Mouse (Mus musculus) thymus, adult 2 months (tissue): Measurements from ENCODE around the gene Afp. TPM values are rescaled to one million over a fixed set of nuclear protein-coding genes. Genes with fewer than 3 reads are reported as not detected.

Experiments
- DNase-seq: peaks from one replicate; pipeline ENCODE4 v3.0.0; 2021
- H3K27ac ChIP-seq: fragments of 200-500 bp; 2 replicates; pipeline ENCODE4 v1.5.1; 2012; ENCODE audit warnings: low read length, control low read depth; ENCODE audit not compliant: control insufficient read depth, insufficient read depth
- H3K27me3 ChIP-seq: fragments of 200-500 bp; 2 replicates; pipeline ENCODE4 v1.6.1; 2012; ENCODE audit warnings: mild to moderate bottlenecking, low read length, moderate library complexity, mixed read lengths; ENCODE audit not compliant: control insufficient read depth, insufficient read depth
- H3K36me3 ChIP-seq: fragments of 200-500 bp; 2 replicates; pipeline ENCODE4 v1.6.1; 2012; ENCODE audit warnings: mild to moderate bottlenecking, low read length, moderate library complexity; ENCODE audit not compliant: control insufficient read depth, insufficient read depth
- H3K4me1 ChIP-seq: fragments of 200-500 bp; replicated peaks from 2 replicates; pipeline ENCODE4 v1.6.1; 2012; ENCODE audit warnings: low read length; ENCODE audit not compliant: control insufficient read depth, insufficient read depth
- H3K4me3 ChIP-seq: fragments of 200-500 bp; 2 replicates; pipeline ENCODE4 v1.5.1; 2012; ENCODE audit warnings: mild to moderate bottlenecking, low read length, control low read depth, moderate library complexity; ENCODE audit not compliant: control insufficient read depth, insufficient read depth
- CTCF ChIP-seq: fragments of 200-500 bp; IDR thresholded peaks from 2 replicates; pipeline ENCODE4 v1.5.1; 2012; ENCODE audit warnings: mild to moderate bottlenecking, control low read depth, low read length, moderate library complexity, borderline replicate concordance; ENCODE audit not compliant: control insufficient read depth, poor library complexity, insufficient read depth; ENCODE audit errors: extremely low read depth
- POLR2A ChIP-seq: fragments of 200-500 bp; IDR thresholded peaks from 2 replicates; pipeline ENCODE4 v1.6.1; 2012; ENCODE audit warnings: mild to moderate bottlenecking, low read length, control low read depth, moderate library complexity; ENCODE audit not compliant: control insufficient read depth, poor library complexity, insufficient read depth; ENCODE audit errors: extremely low read depth
- WGBS: fragments of 180-500 bp; shearing (Covaris S2); methylation state at CpG from one replicate; pipeline ENCODE4 v1.1.7; 2018; 5-methylcytosine and 5-hydroxymethylcytosine counted together
- polyA plus RNA-seq: library from polyadenylated mRNA; depleted of rRNA; stranded (reverse); fragments of >200 nt; gene quantifications from 2 replicates; pipeline ENCODE4 v1.2.3, GENCODE M21; 2012; rRNA removed

Gene Afp
- polyA plus RNA-seq = 1.0 and 1.3 TPM in 2 replicates

DNA sequence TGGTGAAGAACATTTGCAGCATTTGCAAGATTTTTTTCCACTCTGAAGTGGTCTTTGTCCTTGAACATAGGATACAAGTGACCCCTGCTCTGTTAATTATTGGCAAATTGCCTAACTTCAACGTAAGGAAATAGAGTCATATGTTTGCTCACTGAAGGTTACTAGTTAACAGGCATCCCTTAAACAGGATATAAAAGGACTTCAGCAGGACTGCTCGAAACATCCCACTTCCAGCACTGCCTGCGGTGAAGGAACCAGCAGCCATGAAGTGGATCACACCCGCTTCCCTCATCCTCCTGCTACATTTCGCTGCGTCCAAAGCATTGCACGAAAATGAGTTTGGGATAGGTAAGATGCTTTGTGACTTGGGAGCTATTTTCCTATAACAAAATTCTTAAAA, at the start of gene Afp:
TSS of gene Afp (plus strand) at position 220 of the 400 bp plus-strand sequence.
- no peak for TF ChIP-seq CTCF
- TF ChIP-seq POLR2A = no peak
- H3K27me3 ChIP-seq = no peaks in the 10 kb centered on the region
- H3K36me3 ChIP-seq = no peaks in the 10 kb centered on the region
- WGBS = 97% methylated on average over 7 of the region's 7 CpGs
- no peak within 1 kb of the TSS for H3K4me3 ChIP-seq
- no peak within 1 kb of the TSS for H3K27ac ChIP-seq
- DNase-seq = no peak
- no peaks in the 10 kb centered on the region for H3K4me1 ChIP-seq

DNA sequence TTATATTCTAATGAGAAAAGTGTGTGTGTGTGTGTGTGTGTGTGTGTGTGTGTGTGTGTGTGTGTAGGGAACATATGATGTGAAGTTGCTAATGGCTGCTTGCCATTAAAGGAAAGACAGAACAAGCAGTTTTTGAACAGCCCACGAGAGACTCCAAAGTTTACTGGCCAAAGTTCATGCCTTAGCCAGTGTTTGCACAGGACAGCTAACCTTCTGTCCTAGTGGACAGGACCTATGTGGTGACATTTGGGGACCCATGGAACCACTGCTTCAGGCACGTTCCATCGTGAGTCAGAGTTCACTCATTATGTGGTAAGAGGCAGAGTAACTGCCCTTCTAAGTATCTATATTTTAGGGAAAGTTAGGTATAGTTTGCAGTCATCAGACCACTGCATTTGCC, 43.0 kb upstream of the Afp start:
- TF ChIP-seq POLR2A = no peak
- no peak for TF ChIP-seq CTCF
- Histone ChIP-seq H3K4me1 (no peaks in the 10 kb centered on the region), H3K27me3 (no peaks in the 10 kb centered on the region), H3K36me3 (no peaks in the 10 kb centered on the region), H3K27ac (no peak overlapping the region), H3K4me3 (no peak overlapping the region)
- no peak for DNase-seq
- 89% methylated on average over 3 of the region's 3 CpGs for WGBS

DNA sequence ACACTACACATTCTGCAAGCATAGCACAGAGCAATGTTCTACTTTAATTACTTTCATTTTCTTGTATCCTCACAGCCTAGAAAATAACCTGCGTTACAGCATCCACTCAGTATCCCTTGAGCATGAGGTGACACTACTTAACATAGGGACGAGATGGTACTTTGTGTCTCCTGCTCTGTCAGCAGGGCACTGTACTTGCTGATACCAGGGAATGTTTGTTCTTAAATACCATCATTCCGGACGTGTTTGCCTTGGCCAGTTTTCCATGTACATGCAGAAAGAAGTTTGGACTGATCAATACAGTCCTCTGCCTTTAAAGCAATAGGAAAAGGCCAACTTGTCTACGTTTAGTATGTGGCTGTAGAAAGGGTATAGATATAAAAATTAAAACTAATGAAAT, 40.6 kb upstream of the Afp start:
- DNase-seq = no peak
- TF ChIP-seq POLR2A = no peak
- TF ChIP-seq CTCF = no peak
- 0 out of 2 replicates have a peak, but pooled peaks cover 2% of the 10 kb centered on the region for H3K4me1 ChIP-seq
- no peaks in the 10 kb centered on the region for H3K36me3 ChIP-seq
- no peaks in the 10 kb centered on the region for H3K27me3 ChIP-seq
- no peak overlapping the region for H3K27ac ChIP-seq
- WGBS = 91% methylated on average over 5 of the region's 5 CpGs
- no peak overlapping the region for H3K4me3 ChIP-seq

DNA sequence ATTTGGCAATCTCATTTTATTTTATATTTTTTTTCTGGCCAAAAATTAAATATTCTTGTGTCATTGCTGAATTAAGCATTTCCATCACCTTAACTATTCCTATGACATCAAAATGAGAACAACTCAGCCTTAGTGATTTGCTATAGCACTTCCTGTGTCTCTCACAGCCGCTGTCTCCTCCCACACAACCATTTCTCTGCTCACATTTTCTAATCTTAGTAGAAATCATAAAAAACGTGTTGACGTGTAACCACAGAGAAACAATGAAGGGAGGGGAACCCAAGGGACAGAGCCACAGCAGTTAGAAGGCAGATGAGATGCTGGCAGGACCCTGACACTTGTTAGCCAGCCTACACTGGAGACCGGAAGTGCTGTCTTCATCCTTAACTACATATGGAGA, 37.8 kb upstream of the Afp start:
- Histone ChIP-seq H3K27me3 (no peaks in the 10 kb centered on the region), H3K4me3 (no peak overlapping the region), H3K27ac (no peak overlapping the region), H3K36me3 (no peaks in the 10 kb centered on the region), H3K4me1 (0 out of 2 replicates have a peak, but pooled peaks cover 2% of the 10 kb centered on the region)
- TF ChIP-seq POLR2A (no peak), CTCF (no peak)
- no peak for DNase-seq
- 21% methylated on average over 4 of the region's 4 CpGs for WGBS

DNA sequence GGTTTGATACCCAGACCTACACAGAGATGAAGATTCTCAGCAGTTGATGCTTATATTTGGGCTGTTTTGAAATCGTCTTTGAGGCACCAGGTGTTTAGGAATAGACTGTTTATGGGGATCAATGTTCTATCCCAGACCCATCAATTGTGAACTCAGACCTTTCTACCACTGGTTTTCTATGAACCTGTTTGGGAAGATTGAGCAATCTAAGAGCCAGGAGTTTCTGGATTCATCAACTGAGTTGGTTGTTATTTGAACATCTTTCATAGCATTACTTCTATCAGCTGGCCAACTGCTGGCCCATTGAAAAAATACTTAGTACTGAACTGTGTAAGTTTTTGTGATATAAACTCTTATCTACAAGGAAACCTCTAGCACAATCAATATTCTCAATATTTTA, 33.3 kb upstream of the Afp start:
- TF ChIP-seq POLR2A (no peak), CTCF (no peak)
- no peaks in the 10 kb centered on the region for H3K27me3 ChIP-seq
- H3K4me3 ChIP-seq = no peak overlapping the region
- DNase-seq = no peak
- 0 out of 2 replicates have a peak, but pooled peaks cover 2% of the 10 kb centered on the region for H3K4me1 ChIP-seq
- no peak overlapping the region for H3K27ac ChIP-seq
- WGBS = 91% methylated on average over 1 of the region's 1 CpGs
- no peaks in the 10 kb centered on the region for H3K36me3 ChIP-seq

DNA sequence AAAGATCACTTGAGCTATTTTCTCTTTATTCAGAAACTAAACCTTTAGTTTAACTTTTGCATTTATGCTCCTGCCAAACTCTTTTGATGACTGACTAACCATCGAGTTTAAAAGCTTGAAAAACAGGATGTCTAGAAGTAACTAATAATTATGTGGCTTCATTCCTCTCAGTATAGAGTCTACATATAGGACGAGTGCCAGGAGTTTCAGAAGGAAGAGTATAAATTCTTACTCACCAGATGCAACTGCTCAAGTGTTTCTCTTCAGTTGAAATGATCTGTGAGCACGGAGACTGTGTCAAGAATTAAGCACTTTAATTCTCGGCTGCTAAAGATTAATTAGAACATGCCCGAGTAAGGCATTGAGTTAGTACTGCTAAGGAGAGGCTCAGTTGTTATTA, 31.8 kb upstream of the Afp start:
- Histone ChIP-seq H3K27me3 (no peaks in the 10 kb centered on the region), H3K4me1 (no peaks in the 10 kb centered on the region), H3K36me3 (no peaks in the 10 kb centered on the region), H3K27ac (no peak overlapping the region), H3K4me3 (no peak overlapping the region)
- TF ChIP-seq CTCF (no peak), POLR2A (no peak)
- DNase-seq = no peak
- WGBS = 75% methylated on average over 5 of the region's 5 CpGs

DNA sequence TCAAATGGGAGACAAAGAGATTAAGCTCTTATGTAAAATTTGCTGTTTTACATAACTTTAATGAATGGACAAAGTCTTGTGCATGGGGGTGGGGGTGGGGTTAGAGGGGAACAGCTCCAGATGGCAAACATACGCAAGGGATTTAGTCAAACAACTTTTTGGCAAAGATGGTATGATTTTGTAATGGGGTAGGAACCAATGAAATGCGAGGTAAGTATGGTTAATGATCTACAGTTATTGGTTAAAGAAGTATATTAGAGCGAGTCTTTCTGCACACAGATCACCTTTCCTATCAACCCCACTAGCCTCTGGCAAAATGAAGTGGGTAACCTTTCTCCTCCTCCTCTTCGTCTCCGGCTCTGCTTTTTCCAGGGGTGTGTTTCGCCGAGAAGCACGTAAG, 29.9 kb upstream of the Afp start, which contains the start of gene Alb:
TSS of gene Alb (plus strand) at position 279 of the 400 bp plus-strand sequence.
- H3K4me1 ChIP-seq = no peaks in the 10 kb centered on the region
- H3K4me3 ChIP-seq = no peak within 1 kb of the TSS
- no peaks in the 10 kb centered on the region for H3K27me3 ChIP-seq
- no peak for TF ChIP-seq POLR2A
- TF ChIP-seq CTCF = no peak
- WGBS = 95% methylated on average over 8 of the region's 8 CpGs
- no peak for DNase-seq
- no peak within 1 kb of the TSS for H3K27ac ChIP-seq
- H3K36me3 ChIP-seq = no peaks in the 10 kb centered on the region

DNA sequence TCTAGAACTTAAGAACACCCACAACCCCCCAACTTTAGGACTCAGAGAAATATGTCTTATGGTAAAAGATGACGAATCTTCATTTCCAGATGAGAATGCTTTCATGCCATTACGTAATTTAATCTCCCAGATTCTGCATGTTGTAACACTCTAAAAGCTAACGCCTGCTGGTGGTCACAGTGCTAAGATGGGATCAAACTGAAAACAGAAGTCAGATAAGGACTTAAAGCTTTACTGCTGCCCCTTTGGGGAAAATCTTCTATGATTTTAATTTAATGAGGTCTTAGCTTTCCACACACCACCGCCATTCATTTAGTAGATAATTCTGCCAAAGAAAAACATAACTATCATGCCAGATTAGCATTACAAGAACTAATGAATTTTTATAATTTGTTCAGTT, 23.7 kb upstream of the Afp start:
- no peak for DNase-seq
- H3K36me3 ChIP-seq = no peaks in the 10 kb centered on the region
- H3K27me3 ChIP-seq = no peaks in the 10 kb centered on the region
- no peak overlapping the region for H3K27ac ChIP-seq
- no peaks in the 10 kb centered on the region for H3K4me1 ChIP-seq
- 90% methylated on average over 4 of the region's 4 CpGs for WGBS
- no peak for TF ChIP-seq POLR2A
- TF ChIP-seq CTCF = no peak
- H3K4me3 ChIP-seq = no peak overlapping the region
